Mouse (Mus musculus) stomach, embryonic 15.5 days (tissue): Measurements from ENCODE around the gene Gxylt2. TPM values are rescaled to one million over a fixed set of nuclear protein-coding genes. Genes with fewer than 3 reads are reported as not detected.

Experiments used
- ATAC-seq: fragments of 200-750 bp; cut with Nextera tagmentation; 2 replicates; pipeline ENCODE4 v1.8.0; 2017; ENCODE audit warnings: low read depth, moderate number of reproducible peaks, moderate TSS enrichment; ENCODE audit not compliant: insufficient read depth, low FRiP score
- H3K27ac ChIP-seq: fragments of 300-500 bp; sonication (generic); 2 replicates; pipeline ENCODE4 v1.5.1; 2015; ENCODE audit warnings: mild to moderate bottlenecking, inconsistent platforms
- H3K27me3 ChIP-seq: fragments of 300-500 bp; sonication (generic); replicated peaks from 2 replicates; pipeline ENCODE4 v1.6.1; 2015; ENCODE audit warnings: inconsistent platforms
- H3K36me3 ChIP-seq: fragments of 300-500 bp; sonication (generic); 2 replicates; pipeline ENCODE4 v1.6.1; 2015; ENCODE audit warnings: inconsistent platforms
- H3K4me1 ChIP-seq: fragments of 300-500 bp; sonication (generic); 2 replicates; pipeline ENCODE4 v1.6.1; 2015; ENCODE audit warnings: inconsistent platforms
- H3K4me2 ChIP-seq: fragments of 300-500 bp; sonication (generic); 2 replicates; pipeline ENCODE4 v1.6.1; 2015; ENCODE audit warnings: mild to moderate bottlenecking, inconsistent platforms
- H3K4me3 ChIP-seq: fragments of 300-500 bp; sonication (generic); replicated peaks from 2 replicates; pipeline ENCODE4 v1.5.1; 2015; ENCODE audit warnings: inconsistent platforms
- H3K9ac ChIP-seq: fragments of 300-500 bp; sonication (generic); 2 replicates; pipeline ENCODE4 v1.6.1; 2015; ENCODE audit warnings: inconsistent platforms
- H3K9me3 ChIP-seq: fragments of 300-500 bp; sonication (generic); 2 replicates; pipeline ENCODE4 v1.6.1; 2016; ENCODE audit warnings: inconsistent platforms
- WGBS: fragments of 180-500 bp; shearing (Covaris S2); methylation state at CpG from one replicate; pipeline ENCODE4 v1.1.7; 2015; 5-methylcytosine and 5-hydroxymethylcytosine counted together
- polyA plus RNA-seq: library from polyadenylated mRNA; unstranded; fragments of >200 nt; fragmentation: Nextera tagmentation; extraction: Ambion mirVana; gene quantifications from 2 replicates; pipeline ENCODE4 v1.2.1, GENCODE M21; 2015

The Gxylt2 gene
- polyA plus RNA-seq: 1.6 and 2.1 TPM in 2 replicates

DNA sequence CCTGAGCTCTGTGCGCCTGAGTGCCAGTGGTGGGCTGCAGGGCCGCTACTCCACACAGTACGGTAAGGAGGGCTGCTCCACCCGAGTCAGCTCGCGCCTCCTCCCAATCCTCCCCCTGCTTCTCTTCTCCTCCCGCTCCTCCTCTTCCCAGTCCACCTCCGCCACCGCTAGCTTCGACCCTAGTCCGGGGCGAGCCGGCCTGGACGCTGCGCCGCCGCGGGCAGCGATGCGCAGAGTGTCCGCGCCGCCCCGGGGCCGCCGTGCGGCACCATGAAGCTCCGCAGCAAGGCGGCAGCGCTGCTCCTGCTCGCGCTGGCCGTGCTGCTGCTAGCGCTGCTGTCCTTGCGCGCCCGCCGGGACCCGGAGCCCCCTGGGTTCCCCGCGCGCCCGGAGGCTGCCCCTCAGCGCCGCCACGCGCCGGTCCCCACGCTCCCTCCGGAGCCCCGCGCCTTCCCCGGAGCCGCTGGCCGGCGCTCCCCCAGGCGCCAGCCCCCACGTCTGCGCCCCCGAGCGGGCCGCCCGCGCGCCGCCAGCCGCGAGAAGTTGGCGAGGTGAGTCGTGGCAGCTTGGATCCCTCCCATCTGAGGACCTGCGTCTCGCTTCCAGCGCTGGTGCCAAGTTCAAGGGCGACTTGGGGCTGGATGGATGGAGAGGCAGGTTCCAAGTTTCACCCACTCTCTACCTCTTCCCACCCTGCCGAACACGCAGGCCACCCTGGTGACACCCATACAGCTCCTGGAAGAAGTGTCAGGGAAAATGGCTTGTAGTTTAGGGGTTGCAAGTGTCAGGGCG is at the start of gene Gxylt2:
Gene Gxylt2, plus strand, starts transcription at position 161 of the 792 bp plus-strand sequence.
- WGBS: under 1% methylated on average over 76 of the region's 77 CpGs
- Histone ChIP-seq H3K9me3 (no peaks in the 10 kb centered on the region), H3K36me3 (no peaks in the 10 kb centered on the region), H3K4me1 (0 out of 2 replicates have a peak, but pooled peaks cover 4% of the 10 kb centered on the region), H3K27ac (no peak within 1 kb of the TSS), H3K27me3 (peaks cover 17% of the 10 kb centered on the region), H3K9ac (peak within 1 kb of the TSS; percentile 27; the same call in 1 of the 2 replicates), H3K4me2 (peak within 1 kb of the TSS; percentile 90), H3K4me3 (peak within 1 kb of the TSS; percentile 58)
- ATAC-seq: peak; percentile 81

DNA sequence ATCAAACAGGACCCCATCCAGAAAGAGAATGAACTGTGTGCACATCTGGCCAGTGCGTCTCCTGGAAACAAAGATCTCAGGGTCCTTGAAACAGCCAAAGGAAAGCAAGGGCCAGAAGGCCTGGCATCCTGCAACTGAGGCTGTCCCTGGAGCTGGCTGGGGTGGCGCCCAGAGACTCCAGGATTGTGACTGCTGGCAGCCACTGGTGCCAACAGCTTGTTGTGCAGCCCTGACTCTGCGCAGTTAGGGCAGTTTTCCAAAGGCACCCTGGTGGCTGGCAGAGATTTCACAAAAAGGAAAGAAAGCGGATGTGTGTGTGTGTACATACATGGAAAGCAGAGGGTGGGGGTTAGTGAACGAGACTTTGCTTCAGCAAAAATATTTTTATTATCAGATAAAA is 44.1 kb upstream of the Gxylt2 start:
- Histone ChIP-seq H3K27ac (no peak overlapping the region), H3K4me2 (no peak overlapping the region), H3K4me3 (no peak overlapping the region), H3K4me1 (no peaks in the 10 kb centered on the region), H3K27me3 (no peaks in the 10 kb centered on the region), H3K36me3 (peaks cover 14% of the 10 kb centered on the region), H3K9me3 (no peaks in the 10 kb centered on the region), H3K9ac (no peak overlapping the region)
- 86% methylated on average over 5 of the region's 5 CpGs for WGBS
- ATAC-seq: no peak

DNA sequence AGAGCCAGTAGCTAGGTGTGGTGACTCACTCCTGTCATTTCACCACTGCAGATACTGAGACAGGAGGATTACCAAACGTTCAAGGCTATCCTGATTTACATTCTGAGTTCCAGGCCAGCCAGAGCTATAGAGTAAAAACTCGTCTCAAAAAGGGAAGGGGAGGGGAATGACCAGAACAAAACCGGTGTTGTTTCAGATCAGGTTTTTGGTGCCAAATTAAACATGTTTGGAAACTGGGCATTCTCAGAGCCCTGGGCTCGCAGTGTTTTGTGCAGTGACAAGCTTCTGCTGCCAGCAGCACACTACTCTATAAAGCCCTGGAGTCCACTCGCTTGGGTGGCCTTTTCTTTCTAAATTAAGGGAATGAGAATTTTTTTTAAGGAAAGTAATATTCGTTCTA is 42.3 kb upstream of the Gxylt2 start:
- Histone ChIP-seq H3K27me3 (no peaks in the 10 kb centered on the region), H3K36me3 (peaks cover 14% of the 10 kb centered on the region), H3K4me3 (no peak overlapping the region), H3K9ac (no peak overlapping the region), H3K27ac (no peak overlapping the region), H3K4me2 (no peak overlapping the region), H3K9me3 (no peaks in the 10 kb centered on the region), H3K4me1 (no peaks in the 10 kb centered on the region)
- 59% methylated on average over 6 of the region's 6 CpGs for WGBS
- no peak for ATAC-seq

DNA sequence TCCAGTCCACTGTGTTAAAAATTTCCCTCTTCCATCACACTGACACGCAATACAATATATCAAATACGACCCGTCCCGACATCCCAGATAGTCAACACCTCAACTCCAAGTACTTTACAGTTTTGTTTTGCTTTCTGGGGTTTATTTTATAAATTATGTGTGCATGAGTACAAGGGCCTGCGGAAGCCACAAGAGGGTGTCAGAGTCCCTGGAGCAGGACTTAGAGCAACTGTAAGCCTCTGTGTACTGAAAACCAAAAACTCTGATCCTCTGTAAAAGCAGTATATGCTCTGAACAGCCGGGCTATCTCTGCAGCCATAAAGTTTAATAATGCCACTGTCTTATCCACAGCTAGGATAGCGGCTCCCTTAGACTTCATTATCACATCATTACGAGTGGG is 36.9 kb upstream of the Gxylt2 start:
- H3K36me3 ChIP-seq: peaks cover 14% of the 10 kb centered on the region
- ATAC-seq: no peak
- no peaks in the 10 kb centered on the region for H3K27me3 ChIP-seq
- WGBS: 84% methylated on average over 8 of the region's 8 CpGs
- no peak overlapping the region for H3K9ac ChIP-seq
- no peak overlapping the region for H3K4me3 ChIP-seq
- H3K27ac ChIP-seq: no peak overlapping the region
- no peak overlapping the region for H3K4me2 ChIP-seq
- peaks cover 5% of the 10 kb centered on the region; the same call in 1 of the 2 replicates for H3K4me1 ChIP-seq
- H3K9me3 ChIP-seq: no peaks in the 10 kb centered on the region

DNA sequence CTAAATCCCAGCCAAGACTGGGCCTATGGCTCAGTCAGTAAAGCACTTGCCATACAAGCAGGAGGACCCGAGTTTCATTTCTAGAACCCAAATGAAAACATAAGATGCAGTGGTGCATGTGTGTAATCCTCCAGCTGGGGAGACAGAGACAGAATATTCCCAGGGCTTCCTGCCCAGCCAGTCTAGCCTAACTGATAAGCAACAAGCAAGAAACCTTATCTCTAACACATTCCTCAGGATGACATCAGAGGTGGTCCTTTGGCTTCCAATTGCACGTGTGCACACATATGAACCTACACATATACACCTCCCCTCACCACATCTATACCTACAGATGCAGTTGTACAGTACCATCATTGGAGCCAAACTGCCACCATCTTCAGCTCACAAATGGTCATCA is 35.7 kb upstream of the Gxylt2 start:
- Histone ChIP-seq H3K36me3 (peaks cover 5% of the 10 kb centered on the region), H3K4me1 (peaks cover 5% of the 10 kb centered on the region; the same call in 1 of the 2 replicates), H3K4me3 (no peak overlapping the region), H3K9ac (no peak overlapping the region), H3K9me3 (no peaks in the 10 kb centered on the region), H3K27ac (no peak overlapping the region), H3K4me2 (no peak overlapping the region), H3K27me3 (no peaks in the 10 kb centered on the region)
- ATAC-seq: no peak
- 63% methylated on average over 2 of the region's 2 CpGs for WGBS

DNA sequence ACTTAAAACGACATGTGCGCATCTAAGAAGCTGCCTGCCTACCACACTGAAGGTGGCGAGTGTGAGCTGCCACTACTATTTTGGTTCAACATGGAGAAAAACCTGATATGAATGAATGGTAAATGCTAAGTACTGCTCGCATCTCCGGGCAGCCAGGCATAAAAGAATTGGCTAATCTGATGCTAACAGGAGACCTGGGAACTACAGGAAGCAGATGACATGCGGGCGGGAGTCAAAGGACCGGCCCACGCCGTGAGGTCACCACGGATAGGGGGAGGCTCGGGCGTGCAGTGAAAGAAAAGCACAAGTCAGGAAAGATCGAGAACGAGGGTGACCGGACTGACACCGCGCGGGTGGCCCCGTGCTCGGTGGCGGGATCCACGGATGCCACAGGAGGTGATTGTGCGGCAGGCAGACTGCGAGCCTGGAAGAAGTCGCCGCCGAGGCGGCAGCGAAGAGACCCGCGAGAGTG is 34.1 kb upstream of the Gxylt2 start:
- peak; percentile 70; the same call in 1 of the 2 replicates for ATAC-seq
- Histone ChIP-seq H3K9ac (peak overlapping the region; percentile 57), H3K4me1 (peaks cover 5% of the 10 kb centered on the region; the same call in 1 of the 2 replicates), H3K36me3 (no peaks in the 10 kb centered on the region), H3K4me2 (peak overlapping the region; percentile 85), H3K27ac (0 out of 2 replicates have a peak overlapping the region, but pooled peaks have one; percentile 13), H3K27me3 (no peaks in the 10 kb centered on the region), H3K4me3 (peak overlapping the region; percentile 88), H3K9me3 (no peaks in the 10 kb centered on the region)
- under 1% methylated on average over 32 of the region's 32 CpGs for WGBS

DNA sequence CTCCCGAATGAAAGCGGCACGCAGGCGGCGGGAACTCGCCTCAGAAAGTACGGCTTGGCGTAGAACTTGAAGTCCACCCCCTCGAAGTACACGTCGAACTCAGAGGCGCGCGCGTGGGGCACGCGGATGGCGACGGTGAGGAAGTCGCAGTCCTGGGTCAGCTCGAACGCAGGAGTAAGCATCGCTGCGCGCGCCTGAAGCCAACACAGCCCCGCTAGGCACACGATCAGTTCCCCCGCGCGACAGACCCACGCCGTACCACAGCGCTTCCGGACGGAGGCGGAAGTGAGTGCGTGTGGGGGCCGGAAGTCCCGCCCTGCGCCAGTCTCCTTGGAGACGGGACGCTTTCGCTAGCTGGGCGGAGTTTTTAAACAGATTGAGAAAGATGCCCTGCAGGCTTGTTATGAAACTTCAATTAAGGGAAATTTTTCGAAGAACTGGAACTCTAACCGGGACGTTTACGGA is 33.6 kb upstream of the Gxylt2 start, which contains the start of gene Shq1:
Gene Shq1, minus strand, starts transcription at position 278 of the 465 bp plus-strand sequence.
- peak within 1 kb of the TSS; percentile 57 for H3K9ac ChIP-seq
- no peaks in the 10 kb centered on the region for H3K9me3 ChIP-seq
- H3K27me3 ChIP-seq: no peaks in the 10 kb centered on the region
- under 1% methylated on average over 49 of the region's 49 CpGs for WGBS
- H3K4me1 ChIP-seq: peaks cover 5% of the 10 kb centered on the region; the same call in 1 of the 2 replicates
- H3K27ac ChIP-seq: 0 out of 2 replicates have a peak within 1 kb of the TSS, but pooled peaks have one; percentile 13
- H3K36me3 ChIP-seq: no peaks in the 10 kb centered on the region
- ATAC-seq: peak; percentile 93
- H3K4me2 ChIP-seq: peak within 1 kb of the TSS; percentile 85
- H3K4me3 ChIP-seq: peak within 1 kb of the TSS; percentile 88

DNA sequence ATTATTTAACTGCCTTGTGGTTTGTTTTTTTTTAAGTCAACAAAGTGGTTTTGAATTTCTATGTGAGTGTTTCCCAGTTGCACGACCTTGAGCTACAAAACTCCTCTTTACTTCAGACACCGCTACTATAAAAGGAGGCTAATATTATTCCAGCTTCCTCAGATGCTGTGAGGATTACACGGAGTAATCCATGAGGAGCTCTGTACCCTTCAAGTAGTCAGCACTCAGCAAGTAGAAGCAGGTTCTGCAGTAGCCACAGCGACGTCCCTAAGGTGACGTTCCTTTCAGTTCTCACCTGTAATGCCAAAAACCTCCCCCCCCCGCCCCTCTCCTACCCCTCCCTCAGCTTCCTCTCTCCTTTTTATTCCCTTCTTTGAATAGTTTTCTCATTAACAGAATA is 33.1 kb upstream of the Gxylt2 start:
- ATAC-seq: no peak
- H3K9me3 ChIP-seq: no peaks in the 10 kb centered on the region
- H3K27ac ChIP-seq: no peak overlapping the region
- H3K27me3 ChIP-seq: no peaks in the 10 kb centered on the region
- H3K36me3 ChIP-seq: no peaks in the 10 kb centered on the region
- H3K9ac ChIP-seq: no peak overlapping the region
- 6% methylated on average over 7 of the region's 7 CpGs for WGBS
- H3K4me2 ChIP-seq: peak overlapping the region; percentile 85
- peaks cover 5% of the 10 kb centered on the region; the same call in 1 of the 2 replicates for H3K4me1 ChIP-seq
- peak overlapping the region; percentile 88 for H3K4me3 ChIP-seq

DNA sequence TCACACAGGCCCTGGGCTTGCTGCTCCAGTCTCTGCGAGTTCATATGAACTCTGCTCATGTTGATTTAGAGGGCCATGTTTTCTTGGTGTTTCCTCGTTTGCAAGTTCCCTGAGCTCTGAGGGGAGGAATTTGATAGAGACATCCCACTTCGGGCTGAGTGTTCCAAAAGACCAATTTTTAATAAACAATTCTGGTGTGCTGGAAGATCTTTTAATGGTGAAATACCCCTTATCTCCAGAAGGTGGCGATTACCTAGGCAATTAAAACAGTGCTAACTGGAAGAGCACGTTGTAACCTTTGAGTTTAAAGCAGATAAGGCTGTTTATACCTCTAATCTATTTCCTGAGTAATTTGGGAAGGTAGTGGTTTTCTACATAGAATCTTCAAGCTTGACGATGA is 29.6 kb upstream of the Gxylt2 start:
- no peak overlapping the region for H3K9ac ChIP-seq
- 20% methylated on average over 6 of the region's 6 CpGs for WGBS

DNA sequence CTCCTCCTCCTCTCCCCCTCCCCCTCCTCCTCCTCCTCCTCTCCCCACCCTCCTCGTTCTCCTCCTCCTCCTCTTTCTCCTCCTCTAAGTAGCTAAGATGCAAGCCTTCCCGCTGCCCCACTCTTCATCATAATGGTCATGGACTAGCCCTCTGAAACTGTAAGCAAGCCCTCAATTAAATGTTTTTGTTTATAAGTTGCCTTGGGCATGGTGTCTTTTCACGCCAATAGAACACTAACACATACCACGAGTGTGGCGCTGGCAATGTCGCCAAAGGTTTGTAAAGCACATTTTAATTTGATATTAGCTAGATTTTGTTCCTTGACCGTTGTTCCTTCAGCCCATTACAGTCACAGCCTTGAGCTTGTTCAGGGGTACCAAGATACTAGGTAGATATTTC is 28.1 kb upstream of the Gxylt2 start:
- peaks cover 1% of the 10 kb centered on the region; the same call in 1 of the 2 replicates for H3K4me1 ChIP-seq
- ATAC-seq: no peak
- no peak overlapping the region for H3K4me3 ChIP-seq
- no peak overlapping the region for H3K27ac ChIP-seq
- H3K36me3 ChIP-seq: no peaks in the 10 kb centered on the region
- no peak overlapping the region for H3K9ac ChIP-seq
- no peaks in the 10 kb centered on the region for H3K27me3 ChIP-seq
- no peaks in the 10 kb centered on the region for H3K9me3 ChIP-seq
- no peak overlapping the region for H3K4me2 ChIP-seq
- WGBS: 89% methylated on average over 7 of the region's 7 CpGs

More for the DNA sequence above, 29.6 kb upstream of the Gxylt2 start:
- no peaks in the 10 kb centered on the region for H3K27me3 ChIP-seq
- H3K9me3 ChIP-seq: no peaks in the 10 kb centered on the region
- peaks cover 5% of the 10 kb centered on the region; the same call in 1 of the 2 replicates for H3K4me1 ChIP-seq
- ATAC-seq: no peak
- no peak overlapping the region for H3K27ac ChIP-seq
- H3K4me3 ChIP-seq: no peak overlapping the region
- H3K4me2 ChIP-seq: no peak overlapping the region
- no peaks in the 10 kb centered on the region for H3K36me3 ChIP-seq

DNA sequence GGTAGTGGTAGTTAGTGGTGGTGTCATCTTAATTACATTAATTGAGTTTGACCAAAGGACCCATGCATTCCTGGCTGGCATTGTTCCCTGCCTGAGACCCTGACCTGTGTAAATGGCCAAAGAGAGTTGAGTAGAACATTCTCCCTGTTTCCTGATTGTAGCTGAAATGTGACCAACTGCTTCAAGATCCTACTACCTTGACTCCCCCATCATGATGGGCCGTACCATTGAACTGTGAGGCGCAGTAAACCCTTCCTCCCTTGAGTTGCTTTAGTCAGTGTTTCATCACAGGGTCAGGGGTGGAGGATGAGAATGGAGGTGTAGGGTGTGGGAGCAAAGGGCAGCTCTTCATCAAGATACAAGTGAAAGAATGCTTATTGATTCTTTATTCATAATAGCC is 25.9 kb upstream of the Gxylt2 start:
- Histone ChIP-seq H3K4me1 (no peaks in the 10 kb centered on the region), H3K4me2 (no peak overlapping the region), H3K9me3 (no peaks in the 10 kb centered on the region), H3K27me3 (no peaks in the 10 kb centered on the region), H3K27ac (no peak overlapping the region), H3K36me3 (no peaks in the 10 kb centered on the region), H3K4me3 (no peak overlapping the region), H3K9ac (no peak overlapping the region)
- 86% methylated on average over 2 of the region's 2 CpGs for WGBS
- ATAC-seq: no peak

DNA sequence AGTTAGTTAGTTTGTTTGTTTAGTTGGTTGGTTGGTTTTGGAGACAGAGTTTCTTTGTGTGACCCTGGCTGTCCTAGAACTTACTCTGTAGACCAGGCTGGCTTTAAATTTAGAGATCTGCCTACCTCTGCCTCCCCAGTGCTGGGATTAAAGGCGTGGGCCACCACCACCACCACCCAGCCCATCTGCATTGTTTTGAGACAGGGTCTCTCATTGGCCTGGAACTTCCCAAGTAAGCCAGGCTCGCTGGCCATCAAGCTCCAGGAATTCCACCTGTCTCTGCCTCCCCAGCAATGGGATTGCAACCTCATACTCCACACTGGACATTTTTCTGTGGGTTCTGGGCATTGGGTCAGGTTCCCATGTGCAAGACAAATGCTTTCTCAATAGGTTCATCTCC is 18.2 kb upstream of the Gxylt2 start:
- 78% methylated on average over 2 of the region's 2 CpGs for WGBS
- no peak overlapping the region for H3K27ac ChIP-seq
- no peak for ATAC-seq
- H3K36me3 ChIP-seq: no peaks in the 10 kb centered on the region
- H3K4me1 ChIP-seq: no peaks in the 10 kb centered on the region
- H3K9ac ChIP-seq: no peak overlapping the region
- no peaks in the 10 kb centered on the region for H3K27me3 ChIP-seq
- no peak overlapping the region for H3K4me2 ChIP-seq
- no peak overlapping the region for H3K4me3 ChIP-seq
- H3K9me3 ChIP-seq: no peaks in the 10 kb centered on the region
